Mouse (Mus musculus): Measurements from ENCODE around the gene Aldh3b2.

DNA sequence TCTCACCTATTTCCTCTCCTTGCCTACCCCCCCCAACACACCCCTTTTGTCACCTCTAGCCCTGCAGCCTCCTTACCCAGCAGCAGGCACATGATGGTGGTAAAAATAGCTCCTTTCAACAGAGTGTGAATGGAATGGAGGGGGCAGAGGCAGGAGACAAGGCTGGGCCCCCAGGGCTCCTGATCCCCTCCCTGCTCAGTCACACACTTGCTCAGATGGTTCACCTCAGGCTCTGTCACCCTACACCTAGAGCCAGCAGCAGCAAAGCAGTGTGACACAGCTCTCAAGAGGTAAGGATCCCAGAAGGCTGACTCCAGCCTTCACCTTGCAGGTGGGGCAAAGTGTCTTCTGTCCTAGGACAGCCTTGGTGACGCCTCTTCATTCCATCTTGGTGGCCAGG lies 31.0 kb downstream of the Aldh3b2 start, which contains the start of gene Doc2g:
- TF ChIP-seq POLR2A (IDR thresholded peaks at IDR 0.05; ENCODE audit: low read depth, low read length) (no peak), CTCF (conservative IDR thresholded peaks at IDR 0.05; ENCODE audit: insufficient read depth, insufficient read length, low read depth, low read length) (no peak)

Data from kidney, adult 2 months (tissue).